Mouse (Mus musculus) forebrain, embryonic 16.5 days (tissue): ENCODE data around the gene Gsdme. TPM values are rescaled to one million over a fixed set of nuclear protein-coding genes. Genes with fewer than 3 reads are reported as not detected.

ENCODE experiments used
- ATAC-seq: fragments of 200-750 bp; cut with Nextera tagmentation; 2 replicates; pipeline ENCODE4 v1.8.0; 2017; ENCODE audit warnings: mild to moderate bottlenecking, moderate library complexity
- H3K27ac ChIP-seq: fragments of 300-500 bp; sonication (generic); 2 replicates; pipeline ENCODE4 v1.5.1; 2014; ENCODE audit warnings: low read length, control low read depth
- H3K27me3 ChIP-seq: fragments of 300-500 bp; sonication (generic); replicated peaks from 2 replicates; pipeline ENCODE4 v1.6.1; 2014; ENCODE audit warnings: low read length; ENCODE audit not compliant: control insufficient read depth, insufficient read depth
- H3K36me3 ChIP-seq: fragments of 300-500 bp; sonication (generic); 2 replicates; pipeline ENCODE4 v1.6.1; 2014; ENCODE audit not compliant: control insufficient read depth, insufficient read depth
- H3K4me1 ChIP-seq: fragments of 300-500 bp; sonication (generic); replicated peaks from 2 replicates; pipeline ENCODE4 v1.6.1; 2014; ENCODE audit warnings: low read length; ENCODE audit not compliant: control insufficient read depth, insufficient read depth
- H3K4me2 ChIP-seq: fragments of 300-500 bp; sonication (generic); 2 replicates; pipeline ENCODE4 v1.6.1; 2014; ENCODE audit warnings: mild to moderate bottlenecking, low read length, control low read depth
- H3K4me3 ChIP-seq: fragments of 300-500 bp; sonication (generic); replicated peaks from 2 replicates; pipeline ENCODE4 v1.5.1; 2014; ENCODE audit warnings: mild to moderate bottlenecking, low read length, control low read depth
- H3K9ac ChIP-seq: fragments of 300-500 bp; sonication (generic); replicated peaks from 2 replicates; pipeline ENCODE4 v1.6.1; 2014; ENCODE audit warnings: low read depth, low read length, control low read depth
- H3K9me3 ChIP-seq: fragments of 300-500 bp; sonication (generic); 2 replicates; pipeline ENCODE4 v1.6.1; 2016; ENCODE audit warnings: low read length; ENCODE audit not compliant: control insufficient read depth
- WGBS: fragments of 180-500 bp; shearing (Covaris S2); extraction: QIAGEN DNeasy Blood & Tissue Kit; methylation state at CpG from one replicate; pipeline ENCODE4 v1.1.7; 2014; 5-methylcytosine and 5-hydroxymethylcytosine counted together
- polyA plus RNA-seq: library from polyadenylated mRNA; unstranded; fragments of >200 nt; fragmentation: Nextera tagmentation; extraction: Ambion mirVana; gene quantifications from 2 replicates; pipeline ENCODE4 v1.2.1, GENCODE M21; 2015

Gsdme gene
- polyA plus RNA-seq, 1 experiment from 2014 or later, result 102 TPM

- H3K4me1 ChIP-seq, result no peaks in the 10 kb centered on the region
- no peak overlapping the region for H3K9ac ChIP-seq
- 63% methylated on average over 2 of the region's 2 CpGs for WGBS
- no peaks in the 10 kb centered on the region for H3K27me3 ChIP-seq
- ATAC-seq, result no peak
- no peaks in the 10 kb centered on the region for H3K9me3 ChIP-seq
- H3K4me3 ChIP-seq, result no peak overlapping the region
- H3K36me3 ChIP-seq, result no peaks in the 10 kb centered on the region
- H3K27ac ChIP-seq, result no peak overlapping the region
- no peak overlapping the region for H3K4me2 ChIP-seq
Measured at GRCm38 (mm10) chr6:50215373-50215745, 48.3 kb downstream of the Gsdme start.

GRCm38 (mm10) chr6:50214711-50215372 is 48.8 kb downstream of the Gsdme start:
- Histone ChIP-seq H3K9me3 (no peaks in the 10 kb centered on the region), H3K36me3 (no peaks in the 10 kb centered on the region), H3K4me2 (no peak overlapping the region), H3K4me3 (no peak overlapping the region), H3K4me1 (no peaks in the 10 kb centered on the region), H3K27ac (no peak overlapping the region), H3K9ac (no peak overlapping the region), H3K27me3 (no peaks in the 10 kb centered on the region)
- no peak for ATAC-seq
- WGBS, result 50% methylated on average over 2 of the region's 2 CpGs

GRCm38 (mm10) chr6:50205093-50205492 is 58.6 kb downstream of the Gsdme start:
- Histone ChIP-seq H3K9me3 (no peaks in the 10 kb centered on the region), H3K27me3 (no peaks in the 10 kb centered on the region), H3K9ac (no peak overlapping the region), H3K27ac (no peak overlapping the region), H3K4me2 (no peak overlapping the region), H3K36me3 (no peaks in the 10 kb centered on the region), H3K4me1 (no peaks in the 10 kb centered on the region), H3K4me3 (no peak overlapping the region)
- 93% methylated on average over 4 of the region's 4 CpGs for whole genome bisulfite sequencing
- ATAC-seq, result no peak

GRCm38 (mm10) chr6:50204356-50204755 is 59.3 kb downstream of the Gsdme start:
- no peaks in the 10 kb centered on the region for H3K27me3 ChIP-seq
- no peak overlapping the region for H3K4me2 ChIP-seq
- H3K9ac ChIP-seq, result no peak overlapping the region
- no peak for ATAC-seq
- no peak overlapping the region for H3K27ac ChIP-seq
- no peaks in the 10 kb centered on the region for H3K4me1 ChIP-seq
- 96% methylated on average over 4 of the region's 4 CpGs for WGBS
- no peaks in the 10 kb centered on the region for H3K9me3 ChIP-seq
- no peaks in the 10 kb centered on the region for H3K36me3 ChIP-seq
- no peak overlapping the region for H3K4me3 ChIP-seq

- Histone ChIP-seq H3K4me2 (no peak overlapping the region), H3K27me3 (no peaks in the 10 kb centered on the region), H3K4me1 (no peaks in the 10 kb centered on the region), H3K4me3 (no peak overlapping the region), H3K9ac (no peak overlapping the region), H3K27ac (no peak overlapping the region), H3K36me3 (peaks cover 8% of the 10 kb centered on the region; the same call in 1 of the 2 replicates), H3K9me3 (no peaks in the 10 kb centered on the region)
- WGBS, result 94% methylated on average over 5 of the region's 5 CpGs
- ATAC-seq, result no peak
Measured at GRCm38 (mm10) chr6:50193851-50194250, 69.8 kb downstream of the Gsdme start.

- Histone ChIP-seq H3K4me1 (no peaks in the 10 kb centered on the region), H3K4me3 (no peak overlapping the region), H3K27ac (no peak overlapping the region), H3K4me2 (no peak overlapping the region), H3K27me3 (no peaks in the 10 kb centered on the region), H3K9me3 (no peaks in the 10 kb centered on the region), H3K9ac (no peak overlapping the region), H3K36me3 (peaks cover 4% of the 10 kb centered on the region; the same call in 1 of the 2 replicates)
- ATAC-seq, result no peak
- 87% methylated on average over 3 of the region's 3 CpGs for WGBS
Measured at GRCm38 (mm10) chr6:50192822-50193221, 70.8 kb downstream of the Gsdme start.

GRCm38 (mm10) chr6:50192169-50192568 is 71.5 kb downstream of the Gsdme start:
- no peak for ATAC-seq
- H3K27me3 ChIP-seq, result no peaks in the 10 kb centered on the region
- H3K27ac ChIP-seq, result no peak overlapping the region
- no peak overlapping the region for H3K4me2 ChIP-seq
- 75% methylated on average over 1 of the region's 1 CpGs for WGBS
- H3K36me3 ChIP-seq, result peaks cover 2% of the 10 kb centered on the region; the same call in 1 of the 2 replicates
- H3K9me3 ChIP-seq, result no peaks in the 10 kb centered on the region
- no peak overlapping the region for H3K9ac ChIP-seq
- H3K4me1 ChIP-seq, result no peaks in the 10 kb centered on the region
- H3K4me3 ChIP-seq, result no peak overlapping the region

GRCm38 (mm10) chr6:50191605-50192004 is 72.1 kb downstream of the Gsdme start:
- H3K4me3 ChIP-seq, result no peak overlapping the region
- no peak for ATAC-seq
- H3K36me3 ChIP-seq, result peaks cover 2% of the 10 kb centered on the region; the same call in 1 of the 2 replicates
- no peaks in the 10 kb centered on the region for H3K9me3 ChIP-seq
- H3K27me3 ChIP-seq, result no peaks in the 10 kb centered on the region
- WGBS, result 89% methylated on average over 3 of the region's 3 CpGs
- no peak overlapping the region for H3K27ac ChIP-seq
- H3K4me1 ChIP-seq, result no peaks in the 10 kb centered on the region
- H3K9ac ChIP-seq, result no peak overlapping the region
- no peak overlapping the region for H3K4me2 ChIP-seq

GRCm38 (mm10) chr6:50189376-50189775 is 74.3 kb downstream of the Gsdme start:
- H3K9ac ChIP-seq, result no peak overlapping the region
- peaks cover under 1% of the 10 kb centered on the region; the same call in 1 of the 2 replicates for H3K36me3 ChIP-seq
- ATAC-seq, result no peak
- H3K4me2 ChIP-seq, result no peak overlapping the region
- no peak overlapping the region for H3K27ac ChIP-seq
- no peaks in the 10 kb centered on the region for H3K4me1 ChIP-seq
- H3K9me3 ChIP-seq, result no peaks in the 10 kb centered on the region
- no peaks in the 10 kb centered on the region for H3K27me3 ChIP-seq
- no peak overlapping the region for H3K4me3 ChIP-seq

GRCm38 (mm10) chr6:50187955-50188354 is 75.7 kb downstream of the Gsdme start:
- Histone ChIP-seq H3K27me3 (no peaks in the 10 kb centered on the region), H3K27ac (no peak overlapping the region), H3K36me3 (peaks cover 4% of the 10 kb centered on the region; the same call in 1 of the 2 replicates), H3K4me2 (no peak overlapping the region), H3K9me3 (no peaks in the 10 kb centered on the region), H3K9ac (no peak overlapping the region), H3K4me3 (no peak overlapping the region), H3K4me1 (no peaks in the 10 kb centered on the region)
- ATAC-seq, result no peak
- WGBS, result 88% methylated on average over 4 of the region's 4 CpGs
